Mouse (Mus musculus) midbrain, embryonic 14.5 days (tissue): ENCODE measurements at regions not wholly inside any gene's neighbourhood (a gene's known extent, or its start where the extent isn't known, plus 50 kb on each side); places are given as distances from the start of the nearest gene placed in this dataset.

Experiments
- ATAC-seq: fragments of 200-750 bp; cut with Nextera tagmentation; 2 replicates; pipeline ENCODE4 v1.8.0; 2017; ENCODE audit warnings: moderate number of reproducible peaks, moderate library complexity; ENCODE audit not compliant: low FRiP score, low TSS enrichment
- DNase-seq: peaks from one replicate; pipeline ENCODE4 v3.0.0-alpha.2; 2015
- H3K27ac ChIP-seq: fragments of 300-500 bp; sonication (generic); replicated peaks from 2 replicates; pipeline ENCODE4 v1.5.1; 2014; ENCODE audit warnings: mild to moderate bottlenecking, low read depth, low read length, moderate library complexity
- H3K27me3 ChIP-seq: fragments of 300-500 bp; sonication (generic); 2 replicates; pipeline ENCODE4 v1.6.1; 2014; ENCODE audit warnings: low read length, control low read depth, mixed read lengths; ENCODE audit not compliant: control insufficient read depth, insufficient read depth
- H3K36me3 ChIP-seq: fragments of 300-500 bp; sonication (generic); 2 replicates; pipeline ENCODE4 v1.6.1; 2014; ENCODE audit warnings: low read length, control low read depth; ENCODE audit not compliant: control insufficient read depth, insufficient read depth
- H3K4me1 ChIP-seq: fragments of 300-500 bp; sonication (generic); 2 replicates; pipeline ENCODE4 v1.6.1; 2014; ENCODE audit warnings: mild to moderate bottlenecking, antibody characterized with exemption, low read length, control low read depth; ENCODE audit not compliant: control insufficient read depth, insufficient read depth
- H3K4me2 ChIP-seq: fragments of 300-500 bp; sonication (generic); 2 replicates; pipeline ENCODE4 v1.6.1; 2014; ENCODE audit warnings: mild to moderate bottlenecking, low read length, moderate library complexity
- H3K4me3 ChIP-seq: fragments of 300-500 bp; sonication (generic); replicated peaks from 2 replicates; pipeline ENCODE4 v1.5.1; 2014; ENCODE audit warnings: low read depth, low read length
- H3K9ac ChIP-seq: fragments of 300-500 bp; sonication (generic); replicated peaks from 2 replicates; pipeline ENCODE4 v1.6.1; 2014; ENCODE audit warnings: mild to moderate bottlenecking, low read length, moderate library complexity
- H3K9me3 ChIP-seq: fragments of 300-500 bp; sonication (generic); 2 replicates; pipeline ENCODE4 v1.6.1; 2016; ENCODE audit warnings: low read length, control low read depth, mixed read lengths; ENCODE audit not compliant: control insufficient read depth
- WGBS: fragments of 180-500 bp; shearing (Covaris S2); extraction: QIAGEN DNeasy Blood & Tissue Kit; methylation state at CpG from one replicate; pipeline ENCODE4 v1.1.7; 2014; 5-methylcytosine and 5-hydroxymethylcytosine counted together

DNA sequence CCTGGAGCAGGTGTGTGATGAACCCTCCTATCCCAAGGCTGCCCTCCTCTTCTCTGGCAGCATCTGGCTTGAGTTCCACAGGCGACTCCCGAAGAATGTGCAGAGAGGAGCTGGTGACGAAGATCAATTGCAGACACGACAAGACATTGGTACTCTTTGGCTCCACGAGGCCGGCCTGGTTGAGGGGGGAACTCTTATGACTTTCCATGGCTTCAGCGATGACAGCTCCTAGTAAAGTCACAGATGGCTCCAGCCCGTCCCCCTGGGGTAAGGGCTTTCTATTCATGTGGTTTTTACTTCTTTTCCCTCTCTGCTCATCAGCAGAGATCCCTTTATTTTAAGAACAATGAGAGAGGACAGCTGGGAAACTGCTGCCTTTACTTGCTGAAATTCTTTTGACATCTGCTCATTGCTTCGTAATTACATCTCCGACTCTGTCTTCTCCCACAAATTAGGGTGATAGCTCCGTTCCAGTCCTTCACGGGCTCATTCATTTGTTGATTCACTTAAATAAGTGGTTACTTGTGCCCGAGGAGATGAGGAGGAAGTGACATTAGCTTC is 284.2 kb upstream of the Msx2 start:
- WGBS = 49% methylated on average over 13 of the region's 13 CpGs
- no peak overlapping the region for H3K9ac ChIP-seq
- DNase-seq = no peak

DNA sequence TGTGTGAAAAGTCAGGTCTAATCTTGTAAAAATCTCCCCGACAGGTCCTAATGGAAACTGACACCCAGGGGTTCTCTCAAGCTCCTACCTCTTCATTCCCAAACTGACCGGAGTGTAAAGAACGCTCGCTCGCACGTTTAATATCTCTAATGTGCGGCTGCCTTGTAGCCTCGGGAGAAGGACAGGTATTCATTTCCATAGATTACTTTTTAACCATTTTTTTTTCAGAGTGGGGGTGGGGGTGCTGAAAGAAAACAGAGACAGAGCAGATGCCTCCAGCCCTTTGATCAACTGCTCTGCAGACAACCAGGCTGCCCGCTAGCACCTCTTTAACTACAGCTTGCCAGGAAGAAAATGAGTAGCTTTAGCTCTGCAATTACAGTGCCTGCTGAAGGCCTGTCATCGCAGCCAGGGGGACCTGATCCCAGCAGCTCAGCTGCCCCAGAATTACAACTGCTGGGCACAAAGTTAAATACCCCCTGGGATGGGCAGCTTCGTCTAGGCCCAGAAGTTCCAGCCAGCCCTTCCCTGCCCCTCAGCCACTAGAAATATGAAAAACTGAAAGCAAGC is 282.3 kb upstream of the Msx2 start:
- no peak overlapping the region for H3K4me3 ChIP-seq
- DNase-seq (peak; percentile 62), ATAC-seq (no peak)
- no peaks in the 10 kb centered on the region for H3K36me3 ChIP-seq
- no peak overlapping the region; the same call in 1 of the 2 replicates for H3K9ac ChIP-seq
- peak overlapping the region; percentile 37; the same call in 1 of the 2 replicates for H3K27ac ChIP-seq
- peak overlapping the region; percentile 21; the same call in 1 of the 2 replicates for H3K4me2 ChIP-seq
- peaks cover 17% of the 10 kb centered on the region for H3K4me1 ChIP-seq
- H3K27me3 ChIP-seq = no peaks in the 10 kb centered on the region
- H3K9me3 ChIP-seq = no peaks in the 10 kb centered on the region
- WGBS = 33% methylated on average over 11 of the region's 11 CpGs

More for the DNA sequence above, 284.2 kb upstream of the Msx2 start:
- ATAC-seq = no peak
- H3K9me3 ChIP-seq = no peaks in the 10 kb centered on the region
- H3K4me3 ChIP-seq = no peak overlapping the region
- no peaks in the 10 kb centered on the region for H3K36me3 ChIP-seq
- H3K27me3 ChIP-seq = no peaks in the 10 kb centered on the region
- H3K27ac ChIP-seq = no peak overlapping the region
- H3K4me1 ChIP-seq = peaks cover 17% of the 10 kb centered on the region
- no peak overlapping the region for H3K4me2 ChIP-seq

DNA sequence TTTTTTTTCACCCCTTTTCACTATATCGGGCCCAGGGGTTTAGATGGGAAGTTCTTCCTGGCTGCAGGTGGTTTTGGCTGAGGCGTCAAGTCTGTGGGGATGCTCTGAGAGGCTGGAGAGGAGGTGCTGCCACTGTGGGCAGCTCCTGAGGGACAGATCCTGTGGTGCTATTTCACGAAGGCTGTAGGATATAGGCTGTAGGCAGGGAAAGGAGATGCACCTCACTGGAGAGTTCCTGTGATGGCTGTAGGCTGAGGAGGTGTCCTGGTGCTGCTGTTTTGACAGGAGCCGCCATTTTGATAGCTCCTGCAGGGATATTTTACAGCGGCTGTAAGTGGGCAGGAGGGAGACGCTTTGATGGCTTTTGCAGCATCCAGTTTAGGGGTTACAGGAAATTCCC is 280.2 kb upstream of the Msx2 start:
- Histone ChIP-seq H3K4me2 (no peak overlapping the region), H3K27me3 (no peaks in the 10 kb centered on the region), H3K4me3 (no peak overlapping the region), H3K36me3 (no peaks in the 10 kb centered on the region), H3K9ac (no peak overlapping the region), H3K4me1 (peaks cover 17% of the 10 kb centered on the region), H3K27ac (no peak overlapping the region), H3K9me3 (no peaks in the 10 kb centered on the region)
- DNase-seq (no peak), ATAC-seq (no peak)
- WGBS = 85% methylated on average over 6 of the region's 6 CpGs

DNA sequence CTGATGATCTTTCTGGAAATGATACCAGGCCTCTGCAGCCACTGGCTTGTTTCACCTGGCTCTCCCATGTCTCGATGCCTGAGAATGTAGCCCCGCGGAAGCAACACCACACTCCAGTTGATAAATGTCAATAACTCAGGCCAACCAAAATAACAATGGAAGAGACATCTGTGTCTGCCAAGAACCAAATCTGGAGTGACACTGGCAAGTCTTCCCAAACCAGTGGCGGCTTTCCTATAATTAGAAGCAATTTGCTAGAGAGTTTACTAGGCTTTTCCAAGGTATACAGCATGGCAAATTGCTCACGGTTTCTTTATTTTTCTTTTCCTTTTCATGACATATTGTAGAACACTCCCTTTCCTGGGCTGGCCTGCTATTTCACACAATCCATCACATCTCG is 268.1 kb upstream of the Msx2 start:
- 94% methylated on average over 6 of the region's 6 CpGs for WGBS
- ATAC-seq = no peak
- DNase-seq = no peak

DNA sequence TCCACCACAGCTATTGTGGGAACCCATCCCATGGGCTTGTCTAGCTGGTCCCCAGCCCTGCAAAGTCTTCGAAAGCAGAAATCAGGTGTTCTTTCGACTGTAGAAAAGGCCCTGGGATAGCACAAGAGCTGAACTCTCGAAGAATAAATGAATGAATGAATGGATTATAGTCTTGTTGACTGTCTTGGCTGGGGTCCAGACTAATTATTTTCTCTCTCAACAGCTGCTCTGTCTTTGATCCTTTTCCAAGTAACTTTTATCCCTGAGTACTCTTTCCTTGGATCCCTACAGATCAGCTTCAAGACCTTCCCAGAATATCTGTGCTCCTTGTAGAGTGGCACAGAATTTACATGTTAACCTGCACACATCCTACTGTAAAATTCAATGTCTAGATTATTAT is 266.3 kb upstream of the Msx2 start:
- H3K4me1 ChIP-seq = no peaks in the 10 kb centered on the region
- H3K27ac ChIP-seq = no peak overlapping the region
- ATAC-seq = no peak
- no peaks in the 10 kb centered on the region for H3K27me3 ChIP-seq
- no peak overlapping the region for H3K4me2 ChIP-seq
- WGBS = 56% methylated on average over 3 of the region's 3 CpGs
- no peaks in the 10 kb centered on the region for H3K36me3 ChIP-seq
- no peak overlapping the region for H3K9ac ChIP-seq
- H3K9me3 ChIP-seq = no peaks in the 10 kb centered on the region; the same call in 1 of the 2 replicates
- no peak overlapping the region for H3K4me3 ChIP-seq
- peak; percentile 59 for DNase-seq

More for the DNA sequence above, 268.1 kb upstream of the Msx2 start:
- no peaks in the 10 kb centered on the region for H3K27me3 ChIP-seq
- H3K9ac ChIP-seq = no peak overlapping the region
- no peak overlapping the region for H3K27ac ChIP-seq
- H3K4me2 ChIP-seq = no peak overlapping the region
- H3K36me3 ChIP-seq = no peaks in the 10 kb centered on the region
- H3K9me3 ChIP-seq = no peaks in the 10 kb centered on the region; the same call in 1 of the 2 replicates
- no peaks in the 10 kb centered on the region for H3K4me1 ChIP-seq
- H3K4me3 ChIP-seq = no peak overlapping the region

DNA sequence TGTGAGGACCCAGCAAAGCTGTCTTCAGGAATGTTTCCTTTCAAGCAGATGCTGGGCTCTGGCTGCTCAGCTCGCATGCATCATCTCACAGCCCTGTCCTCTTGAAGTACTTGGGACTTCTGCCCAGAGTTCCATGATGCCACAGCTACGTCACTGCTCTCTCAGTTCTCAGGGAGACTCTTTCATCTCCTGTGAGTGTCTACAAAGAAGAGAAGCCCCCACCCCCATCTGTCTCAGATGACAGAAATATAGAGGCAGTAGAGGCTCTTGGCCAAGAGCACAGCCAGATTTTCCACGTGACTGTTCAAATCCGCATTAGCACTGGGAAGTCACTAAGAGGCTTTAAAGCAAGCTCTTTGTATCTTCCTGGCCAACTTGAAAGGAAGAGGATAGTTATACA is 262.1 kb upstream of the Msx2 start:
- no peaks in the 10 kb centered on the region for H3K36me3 ChIP-seq
- no peak overlapping the region for H3K9ac ChIP-seq
- no peaks in the 10 kb centered on the region for H3K27me3 ChIP-seq
- H3K9me3 ChIP-seq = no peaks in the 10 kb centered on the region
- peak; percentile 36 for DNase-seq
- no peaks in the 10 kb centered on the region for H3K4me1 ChIP-seq
- no peak overlapping the region for H3K4me3 ChIP-seq
- WGBS = 45% methylated on average over 4 of the region's 4 CpGs
- H3K4me2 ChIP-seq = no peak overlapping the region
- ATAC-seq = no peak
- H3K27ac ChIP-seq = no peak overlapping the region

DNA sequence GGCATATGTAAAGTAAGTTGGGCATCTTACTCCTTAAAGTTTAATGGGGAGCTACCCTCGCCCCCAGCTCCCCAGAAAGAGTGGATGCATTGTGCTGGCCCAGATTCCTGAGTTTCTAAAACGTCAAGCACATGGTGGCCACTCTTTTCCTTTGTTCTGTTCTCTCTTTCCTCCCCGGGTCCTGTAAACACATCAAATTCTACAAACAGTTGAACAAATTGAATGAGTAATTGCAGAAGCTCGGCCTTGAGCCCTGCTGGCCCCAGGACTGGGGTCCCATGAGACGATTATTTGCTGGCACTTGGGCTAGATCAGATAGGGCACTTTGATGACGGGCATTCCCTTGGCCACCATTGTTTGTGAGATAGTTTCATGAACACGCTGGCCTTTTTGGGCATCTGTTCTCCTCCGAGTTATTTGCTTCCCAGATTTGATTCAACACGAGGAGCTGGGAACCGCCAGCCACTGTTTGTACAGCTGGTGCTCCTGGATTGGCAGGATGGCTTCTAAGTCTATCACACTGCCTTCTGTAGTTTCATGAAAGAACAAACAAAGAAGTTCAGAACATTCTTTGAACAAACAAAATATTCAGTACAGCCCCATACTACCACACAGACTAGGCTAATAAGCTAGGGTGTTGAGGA is 257.5 kb upstream of the Msx2 start:
- Histone ChIP-seq H3K4me2 (no peak overlapping the region), H3K36me3 (no peaks in the 10 kb centered on the region), H3K27ac (no peak overlapping the region), H3K9ac (no peak overlapping the region), H3K4me3 (no peak overlapping the region), H3K9me3 (no peaks in the 10 kb centered on the region), H3K27me3 (no peaks in the 10 kb centered on the region), H3K4me1 (no peaks in the 10 kb centered on the region)
- DNase-seq (peak; percentile 31), ATAC-seq (no peak)
- WGBS = 79% methylated on average over 10 of the region's 10 CpGs

DNA sequence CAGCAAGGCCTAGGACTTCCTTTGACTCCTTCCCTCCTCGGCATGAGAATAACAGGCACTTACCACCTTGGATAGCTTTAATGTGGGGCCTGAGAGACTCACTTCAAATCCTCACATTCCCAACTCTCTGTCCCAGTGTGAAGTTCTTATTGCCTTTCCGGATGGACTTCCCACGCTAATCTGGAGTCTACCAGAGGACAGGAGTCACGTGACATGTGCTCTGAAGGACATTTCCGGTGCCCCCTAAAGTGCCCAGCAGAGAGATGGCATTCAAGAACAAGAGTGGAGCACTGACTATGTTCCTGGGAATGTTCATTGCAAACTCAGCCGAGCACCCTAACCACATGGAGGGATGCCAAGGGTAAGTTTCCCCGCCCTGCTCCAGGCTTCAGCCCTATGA is 257.0 kb upstream of the Msx2 start:
- ATAC-seq = no peak
- WGBS = 92% methylated on average over 7 of the region's 7 CpGs
- Histone ChIP-seq H3K4me1 (no peaks in the 10 kb centered on the region), H3K4me2 (no peak overlapping the region), H3K9me3 (no peaks in the 10 kb centered on the region), H3K9ac (no peak overlapping the region), H3K27ac (no peak overlapping the region), H3K36me3 (no peaks in the 10 kb centered on the region), H3K4me3 (no peak overlapping the region), H3K27me3 (no peaks in the 10 kb centered on the region)
- no peak for DNase-seq

DNA sequence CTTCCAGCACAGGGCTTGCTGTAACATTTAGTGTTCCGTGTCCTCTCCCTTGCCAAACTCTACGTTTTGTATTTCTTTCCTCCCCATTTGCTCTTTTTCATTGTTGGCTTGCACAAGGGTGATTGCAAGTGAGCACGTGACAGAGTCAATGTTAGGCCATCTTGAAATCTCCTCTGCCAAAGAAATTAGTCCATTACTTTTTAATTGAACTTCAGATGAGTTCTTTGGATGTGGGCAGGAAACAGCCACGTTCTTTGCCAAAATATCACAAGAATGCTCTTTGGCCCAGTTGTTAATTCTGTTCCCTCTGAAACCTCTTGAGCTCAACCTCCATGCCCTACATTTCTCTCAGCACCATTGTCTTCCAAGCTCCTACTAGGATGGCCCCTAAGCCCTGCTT is 253.2 kb upstream of the Msx2 start:
- Histone ChIP-seq H3K4me1 (no peaks in the 10 kb centered on the region), H3K27me3 (no peaks in the 10 kb centered on the region), H3K27ac (no peak overlapping the region), H3K4me2 (no peak overlapping the region), H3K9ac (no peak overlapping the region), H3K9me3 (no peaks in the 10 kb centered on the region), H3K36me3 (no peaks in the 10 kb centered on the region), H3K4me3 (no peak overlapping the region)
- DNase-seq (no peak), ATAC-seq (no peak)
- 86% methylated on average over 4 of the region's 4 CpGs for WGBS
